Mouse (Mus musculus) adrenal gland, postnatal 14 days (tissue): ENCODE results near the gene Gcsh. TPM values are rescaled to one million over a fixed set of nuclear protein-coding genes. Genes with fewer than 3 reads are reported as not detected.

Experiments used
- total RNA-seq: library from RNA; stranded (reverse); gene quantifications from 2 replicates; pipeline ENCODE4 v1.2.3, GENCODE M21; 2021

Gene Gcsh
- total RNA-seq, 1 experiment from 2014 or later, result 149 TPM

Other genes with a start within 250 kb of the Gcsh start
- gene Cmc2, start 72.1 kb downstream of the Gcsh start, total RNA-seq, result 45.4 and 50.7 TPM in 2 replicates
- gene Cenpn, start 71.8 kb downstream of the Gcsh start, total RNA-seq, result 6.5 and 6.9 TPM in 2 replicates
- 17.7 and 20.2 TPM in 2 replicates for gene Atmin, start 50.1 kb downstream of the Gcsh start, total RNA-seq
- gene 1700030J22Rik, start 14.6 kb downstream of the Gcsh start, total RNA-seq, result 1.0 and 1.3 TPM in 2 replicates
- gene Pkd1l2, start 88.9 kb upstream of the Gcsh start, total RNA-seq, result 0.60 and 0.85 TPM in 2 replicates
- gene Bco1, start 102.3 kb upstream of the Gcsh start, total RNA-seq, result 0.86 and 2.4 TPM in 2 replicates
- 9.1 and 10.7 TPM in 2 replicates for gene Gan, start 164.6 kb upstream of the Gcsh start, total RNA-seq